Mouse (Mus musculus) liver, embryonic 14.5 days (tissue): ENCODE measurements around the gene Pde6g. TPM values are rescaled to one million over a fixed set of nuclear protein-coding genes. Genes with fewer than 3 reads are reported as not detected.

ENCODE experiments used
- ATAC-seq: fragments of 200-750 bp; cut with Nextera tagmentation; 2 replicates; pipeline ENCODE4 v1.8.0; 2017; ENCODE audit warnings: moderate number of reproducible peaks, mild to moderate bottlenecking, moderate library complexity; ENCODE audit not compliant: insufficient read depth
- DNase-seq, 3 experiments: peaks; one replicate each; pipeline ENCODE4 v3.0.0-alpha.2; 2012 to 2013; ENCODE audit warnings: low read depth in 3 of 3, low spot score in 3 of 3
- H3K27ac ChIP-seq: fragments of 300-500 bp; sonication (generic); 2 replicates; pipeline ENCODE4 v1.5.1; 2014; ENCODE audit warnings: moderate library complexity, mild to moderate bottlenecking, control low read depth, inconsistent platforms
- H3K27me3 ChIP-seq: fragments of 300-500 bp; sonication (generic); 2 replicates; pipeline ENCODE4 v1.6.1; 2014; ENCODE audit warnings: mild to moderate bottlenecking, low read length, moderate library complexity; ENCODE audit not compliant: control insufficient read depth, insufficient read depth
- H3K36me3 ChIP-seq: fragments of 300-500 bp; sonication (generic); replicated peaks from 2 replicates; pipeline ENCODE4 v1.6.1; 2014; ENCODE audit warnings: low read depth; ENCODE audit not compliant: control insufficient read depth, insufficient read depth
- H3K4me1 ChIP-seq, 2 experiments: fragments of 200-500 bp in 1 of 2; fragments of 300-500 bp in 1 of 2; sonication (generic) in 1 of 2; replicated peaks; 2 replicates each; pipeline ENCODE4 v1.6.1; 2012 to 2014; ENCODE audit warnings: antibody characterized with exemption in 1 of 2, inconsistent platforms in 1 of 2, low read length in 1 of 2; ENCODE audit not compliant: control insufficient read depth in 2 of 2, insufficient read depth in 2 of 2
- H3K4me2 ChIP-seq: fragments of 300-500 bp; sonication (generic); 2 replicates; pipeline ENCODE4 v1.6.1; 2014; ENCODE audit warnings: low read depth, mild to moderate bottlenecking, control low read depth, moderate library complexity
- H3K4me3 ChIP-seq, 2 experiments: fragments of 200-500 bp in 1 of 2; fragments of 300-500 bp in 1 of 2; sonication (generic) in 1 of 2; 2 replicates each; pipeline ENCODE4 v1.5.1; 2012 to 2014; ENCODE audit warnings: low read depth in 2 of 2, low read length in 2 of 2, mild to moderate bottlenecking in 2 of 2, control low read depth in 1 of 2, inconsistent platforms in 1 of 2, moderate library complexity in 1 of 2; ENCODE audit not compliant: insufficient read depth in 1 of 2
- H3K9ac ChIP-seq: fragments of 300-500 bp; sonication (generic); replicated peaks from 2 replicates; pipeline ENCODE4 v1.6.1; 2014; ENCODE audit warnings: mild to moderate bottlenecking, control low read depth, moderate library complexity
- H3K9me3 ChIP-seq: fragments of 300-500 bp; sonication (generic); 2 replicates; pipeline ENCODE4 v1.6.1; 2016; ENCODE audit warnings: low read length, mixed read lengths; ENCODE audit not compliant: control insufficient read depth
- CTCF ChIP-seq: IDR thresholded peaks from 2 replicates; pipeline ENCODE4 v1.5.1; 2016; ENCODE audit warnings: antibody characterized with exemption, low read depth, control low read depth
- EP300 ChIP-seq: IDR thresholded peaks from 2 replicates; pipeline ENCODE4 v1.6.1; 2016; ENCODE audit warnings: antibody characterized with exemption, low read depth
- WGBS: fragments of 180-500 bp; shearing (Covaris S2); extraction: QIAGEN DNeasy Blood & Tissue Kit; methylation state at CpG from one replicate; pipeline ENCODE4 v1.1.7; 2014; ENCODE audit not compliant: insufficient replicate concordance; 5-methylcytosine and 5-hydroxymethylcytosine counted together
- polyA plus RNA-seq, 2 experiments: library from polyadenylated mRNA; depleted of rRNA in 1 of 2; stranded (reverse) in 1 of 2; unstranded in 1 of 2; fragments of >200 nt; fragmentation: Nextera tagmentation in 1 of 2; extraction: Ambion mirVana in 1 of 2; gene quantifications; 2 replicates each; pipeline versions ENCODE4 v1.2.1 to v1.2.3; 2012 to 2014

Pde6g gene
- polyA plus RNA-seq, 2 experiments: 0.19 to 0.23 TPM

DNA sequence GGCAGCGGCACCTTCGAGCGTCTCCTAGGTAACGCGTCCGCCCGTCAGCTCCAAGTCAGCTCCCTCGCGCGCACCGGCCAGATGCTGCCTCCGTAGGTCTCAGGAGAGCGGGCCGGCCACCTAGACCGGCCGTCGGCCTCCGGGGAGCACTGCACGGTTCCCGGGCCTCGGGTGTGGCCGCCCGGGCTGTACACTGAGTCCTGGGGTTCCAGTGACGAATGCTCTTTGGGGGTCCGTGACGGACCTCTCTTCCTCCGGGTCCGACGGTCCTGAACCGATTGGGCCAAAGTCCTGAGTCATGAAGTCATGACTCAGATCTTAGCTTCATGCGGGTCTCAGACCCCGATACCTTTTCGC is 14.4 kb upstream of the Pde6g start:
- H3K9me3 ChIP-seq: no peaks in the 10 kb centered on the region
- peaks cover 26% of the 10 kb centered on the region for H3K36me3 ChIP-seq
- H3K4me2 ChIP-seq: peak overlapping the region; percentile 98
- no peak for TF ChIP-seq EP300
- TF ChIP-seq CTCF: no peak
- H3K27me3 ChIP-seq: no peaks in the 10 kb centered on the region
- peak overlapping the region; percentile 86 for H3K9ac ChIP-seq
- WGBS: under 1% methylated on average over 33 of the region's 33 CpGs
- H3K27ac ChIP-seq: peak overlapping the region; percentile 41
- peak overlapping the region; percentile 78 to 99 for H3K4me3 ChIP-seq
- DNase-seq: no peak
- ATAC-seq: peak; percentile 70
- H3K4me1 ChIP-seq: peaks cover 10 to 13% of the 10 kb centered on the region in 2 experiments

GRCm38 (mm10) chr11:120467051-120467735 is 13.9 kb upstream of the Pde6g start, which contains the start of gene Arl16:
Gene Arl16 (minus strand): TSS chr11:120467607.
- 0% methylated on average over 52 of the region's 54 CpGs for WGBS
- Histone ChIP-seq H3K4me3 (peak within 1 kb of the TSS; percentile 88 to 99), H3K36me3 (peaks cover 24% of the 10 kb centered on the region)

GRCm38 (mm10) chr11:120465521-120465920 is 12.2 kb upstream of the Pde6g start:
- WGBS: 76% methylated on average over 4 of the region's 4 CpGs
- no peak for TF ChIP-seq CTCF
- DNase-seq: no peak
- no peak overlapping the region for H3K9ac ChIP-seq
- no peaks in the 10 kb centered on the region for H3K9me3 ChIP-seq
- no peak overlapping the region for H3K27ac ChIP-seq
- H3K4me2 ChIP-seq: no peak overlapping the region
- ATAC-seq: no peak
- peaks cover 21% of the 10 kb centered on the region for H3K36me3 ChIP-seq
- no peak overlapping the region for H3K4me3 ChIP-seq
- peaks cover 10 to 13% of the 10 kb centered on the region in 2 experiments for H3K4me1 ChIP-seq
- H3K27me3 ChIP-seq: no peaks in the 10 kb centered on the region

More at GRCm38 (mm10) chr11:120467051-120467735, 13.9 kb upstream of the Pde6g start, which contains the start of gene Arl16:
- Histone ChIP-seq H3K9me3 (no peaks in the 10 kb centered on the region), H3K9ac (peak within 1 kb of the TSS; percentile 86), H3K4me1 (peaks cover 10 to 13% of the 10 kb centered on the region in 2 experiments), H3K4me2 (peak within 1 kb of the TSS; percentile 98), H3K27ac (peak within 1 kb of the TSS; percentile 41), H3K27me3 (no peaks in the 10 kb centered on the region)
- no peak for TF ChIP-seq EP300
- no peak; the same call in 1 of the 2 replicates for TF ChIP-seq CTCF
- ATAC-seq (peak; percentile 100), DNase-seq (peak; percentile 98 to 99 (median 98))

GRCm38 (mm10) chr11:120464365-120464764 is 11.1 kb upstream of the Pde6g start:
- Histone ChIP-seq H3K9me3 (no peaks in the 10 kb centered on the region), H3K4me1 (peaks cover 10 to 13% of the 10 kb centered on the region in 2 experiments), H3K4me2 (no peak overlapping the region), H3K36me3 (peaks cover 18% of the 10 kb centered on the region), H3K9ac (no peak overlapping the region), H3K4me3 (no peak overlapping the region), H3K27me3 (no peaks in the 10 kb centered on the region), H3K27ac (no peak overlapping the region)
- TF ChIP-seq CTCF: no peak
- DNase-seq (no peak), ATAC-seq (no peak)
- 78% methylated on average over 5 of the region's 5 CpGs for WGBS

DNA sequence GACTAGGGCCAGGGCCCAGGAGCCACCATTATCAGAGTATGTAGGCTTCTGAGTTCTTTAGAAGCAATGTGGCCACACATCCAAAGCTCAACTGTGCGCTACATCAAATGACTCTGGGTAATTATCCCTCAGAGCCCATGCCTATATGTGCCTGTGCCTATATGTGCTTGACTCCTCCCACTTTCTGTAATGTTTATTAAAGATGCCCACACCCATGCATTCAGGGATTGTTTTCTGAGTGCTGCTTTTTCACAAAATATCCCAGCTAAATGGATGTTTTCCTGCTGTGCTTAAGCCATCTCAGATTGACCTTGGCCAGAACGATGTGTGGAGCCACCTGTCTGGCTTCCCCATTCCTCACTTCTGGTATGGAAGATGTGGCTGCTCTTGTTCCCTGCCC is 10.2 kb upstream of the Pde6g start:
- Histone ChIP-seq H3K9ac (no peak overlapping the region), H3K9me3 (no peaks in the 10 kb centered on the region), H3K36me3 (peaks cover 18% of the 10 kb centered on the region), H3K4me2 (no peak overlapping the region), H3K27me3 (no peaks in the 10 kb centered on the region), H3K4me1 (peaks cover 11 to 12% of the 10 kb centered on the region in 2 experiments), H3K4me3 (no peak overlapping the region), H3K27ac (no peak overlapping the region)
- 78% methylated on average over 2 of the region's 2 CpGs for WGBS
- DNase-seq (no peak), ATAC-seq (no peak)
- TF ChIP-seq CTCF: no peak
- TF ChIP-seq EP300: no peak
